Mouse (Mus musculus): ENCODE results near the gene Snx7. TPM values are rescaled to one million over a fixed set of nuclear protein-coding genes. Genes with fewer than 3 reads are reported as not detected.

The Snx7 gene
- polyA plus RNA-seq, 1 experiment from 2014 or later = 36.9 TPM

DNA sequence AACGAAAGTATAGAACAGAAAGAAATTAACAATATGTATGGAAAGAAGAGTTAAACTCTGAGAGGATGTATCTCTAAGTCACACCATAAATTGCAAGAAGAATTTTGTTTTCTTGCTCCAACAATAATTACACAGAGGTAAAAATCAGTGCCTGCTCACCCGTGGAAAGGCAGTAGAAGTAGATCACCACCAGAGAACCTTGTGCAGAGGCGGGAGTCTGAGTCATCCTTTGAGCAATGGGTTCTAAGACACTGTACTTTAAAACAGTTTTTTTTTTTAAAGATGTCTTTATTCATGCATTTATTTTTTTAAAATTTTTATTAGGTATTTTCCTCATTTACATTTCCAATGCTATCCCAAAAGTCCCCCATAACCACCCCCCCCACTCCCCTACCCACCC lies 9.7 kb downstream of the Snx7 start:
- 85% methylated on average over 3 of the region's 3 CpGs for WGBS
- H3K4me2 ChIP-seq (replicated peaks) = no peak overlapping the region
- no peaks in the 10 kb centered on the region for H3K27me3 ChIP-seq
- no peaks in the 10 kb centered on the region for H3K9me3 ChIP-seq (replicated peaks)
- ATAC-seq (ENCODE audit: insufficient number of reproducible peaks, low FRiP score, low TSS enrichment, low read depth) = no peak
- H3K4me3 ChIP-seq (replicated peaks) = no peak overlapping the region
- 0 out of 2 replicates have a peak, but pooled peaks cover 2% of the 10 kb centered on the region for H3K36me3 ChIP-seq
- H3K4me1 ChIP-seq = no peaks in the 10 kb centered on the region
- no peak overlapping the region for H3K27ac ChIP-seq (replicated peaks)
- no peak overlapping the region for H3K9ac ChIP-seq

DNA sequence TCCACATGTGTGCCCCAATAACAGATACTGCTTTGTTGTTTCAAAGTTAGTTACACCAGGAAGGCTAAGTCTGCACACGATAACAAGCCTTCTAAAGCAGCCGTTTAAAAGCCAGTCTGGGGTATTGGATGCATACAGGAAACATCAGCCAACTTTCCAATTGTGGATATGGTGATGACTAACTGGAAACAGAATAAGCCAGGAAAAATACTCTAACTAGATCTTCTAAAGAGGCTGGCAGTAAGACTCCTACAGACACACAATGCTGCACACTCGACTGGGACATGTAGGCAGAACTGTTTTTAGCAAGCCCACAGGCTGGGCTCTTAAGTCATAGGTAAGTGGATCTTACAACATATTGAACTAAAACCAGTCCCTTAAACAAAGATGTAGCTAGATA lies 15.0 kb downstream of the Snx7 start:
- Histone ChIP-seq H3K36me3 (no peaks in the 10 kb centered on the region), H3K9me3 (replicated peaks) (no peaks in the 10 kb centered on the region), H3K27me3 (no peaks in the 10 kb centered on the region), H3K9ac (no peak overlapping the region), H3K4me2 (replicated peaks) (no peak overlapping the region), H3K4me1 (no peaks in the 10 kb centered on the region), H3K27ac (replicated peaks) (no peak overlapping the region), H3K4me3 (replicated peaks) (no peak overlapping the region)
- ATAC-seq (ENCODE audit: insufficient number of reproducible peaks, low FRiP score, low TSS enrichment, low read depth) = no peak
- WGBS = 44% methylated on average over 3 of the region's 3 CpGs

DNA sequence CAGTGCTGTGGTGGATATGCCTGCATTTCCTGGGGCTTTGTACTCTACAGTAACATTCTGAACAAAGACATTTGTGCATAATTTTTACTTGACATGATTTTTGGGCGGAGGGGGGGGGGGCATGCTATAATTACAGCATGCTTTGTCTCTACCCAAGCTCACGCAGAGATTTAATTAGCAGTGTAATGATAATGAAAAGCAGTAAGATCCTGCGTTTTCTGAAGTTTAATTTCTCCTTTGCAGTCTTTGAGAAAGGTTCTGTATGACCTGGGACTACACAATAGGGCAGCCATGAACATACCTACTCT lies 16.7 kb downstream of the Snx7 start:
- no peak for ATAC-seq (ENCODE audit: insufficient number of reproducible peaks, low FRiP score, low TSS enrichment, low read depth)
- H3K9me3 ChIP-seq (replicated peaks) = no peaks in the 10 kb centered on the region
- H3K36me3 ChIP-seq = no peaks in the 10 kb centered on the region
- H3K9ac ChIP-seq = no peak overlapping the region
- no peak overlapping the region for H3K4me2 ChIP-seq (replicated peaks)
- H3K4me1 ChIP-seq = no peaks in the 10 kb centered on the region
- no peak overlapping the region for H3K4me3 ChIP-seq (replicated peaks)
- no peaks in the 10 kb centered on the region for H3K27me3 ChIP-seq
- WGBS = 78% methylated on average over 3 of the region's 3 CpGs
- no peak overlapping the region for H3K27ac ChIP-seq (replicated peaks)

DNA sequence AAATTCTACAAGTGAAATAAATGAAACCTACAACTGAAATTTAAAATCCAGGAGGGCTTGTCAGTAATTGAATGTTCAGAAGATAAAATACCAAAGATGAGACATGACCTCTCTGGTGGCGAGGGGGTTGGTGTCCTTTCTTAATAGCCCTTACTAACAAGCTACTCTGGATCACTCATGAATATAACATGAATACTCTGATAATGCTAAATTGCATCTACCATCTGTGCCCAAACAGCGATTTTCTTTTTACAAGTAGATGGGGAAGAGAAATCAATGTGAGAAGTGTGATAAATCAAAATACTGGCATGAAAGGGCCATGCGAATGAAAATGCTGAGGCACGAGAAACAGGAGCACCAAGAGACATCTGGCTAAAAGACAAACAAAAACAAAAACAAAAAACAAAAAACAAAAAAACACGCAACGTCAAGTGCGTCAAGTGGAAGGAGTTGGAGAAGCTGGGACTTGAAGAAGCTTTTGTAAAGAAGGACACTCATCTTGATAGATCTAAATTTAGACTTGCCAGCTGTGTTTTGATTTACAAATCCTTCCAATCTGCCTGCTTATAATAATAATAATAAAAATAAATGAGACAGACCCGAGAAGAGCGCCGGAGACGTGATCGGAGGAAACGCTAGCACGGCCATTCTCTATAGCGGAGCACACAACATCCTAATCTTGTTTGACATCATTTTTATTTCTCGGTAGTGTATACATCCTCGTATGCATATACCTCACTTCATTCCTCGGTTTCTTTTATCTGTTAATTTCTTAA lies 17.3 kb downstream of the Snx7 start:
- no peaks in the 10 kb centered on the region for H3K4me1 ChIP-seq
- H3K27me3 ChIP-seq = no peaks in the 10 kb centered on the region
- H3K9ac ChIP-seq = no peak overlapping the region
- ATAC-seq (ENCODE audit: insufficient number of reproducible peaks, low FRiP score, low TSS enrichment, low read depth) = no peak
- no peaks in the 10 kb centered on the region for H3K36me3 ChIP-seq
- H3K4me3 ChIP-seq (replicated peaks) = no peak overlapping the region
- H3K9me3 ChIP-seq (replicated peaks) = no peaks in the 10 kb centered on the region
- no peak overlapping the region for H3K4me2 ChIP-seq (replicated peaks)
- 88% methylated on average over 18 of the region's 18 CpGs for WGBS
- H3K27ac ChIP-seq (replicated peaks) = no peak overlapping the region

DNA sequence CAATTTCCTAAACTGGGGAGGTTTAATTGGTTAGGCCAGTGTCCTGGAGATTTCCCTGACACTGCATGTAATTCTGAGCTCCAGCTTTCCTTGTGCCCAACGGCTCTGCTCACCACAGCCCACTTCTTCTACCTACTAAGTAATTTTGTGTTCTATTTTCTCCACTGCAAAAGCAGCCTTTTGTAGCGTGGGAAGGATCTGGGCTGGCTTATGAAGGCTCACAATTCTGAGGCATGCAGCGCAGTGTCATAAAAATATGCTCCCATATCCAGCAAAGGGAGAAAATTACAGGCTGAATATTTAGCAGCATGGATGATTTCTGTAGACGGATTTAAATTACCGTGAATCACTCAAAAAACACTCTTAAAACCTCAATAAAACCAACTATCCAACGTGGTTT lies 19.9 kb downstream of the Snx7 start:
- Histone ChIP-seq H3K27ac (replicated peaks) (no peak overlapping the region), H3K9me3 (replicated peaks) (no peaks in the 10 kb centered on the region), H3K36me3 (no peaks in the 10 kb centered on the region), H3K27me3 (no peaks in the 10 kb centered on the region), H3K4me3 (replicated peaks) (no peak overlapping the region), H3K4me1 (no peaks in the 10 kb centered on the region), H3K4me2 (replicated peaks) (no peak overlapping the region), H3K9ac (no peak overlapping the region)
- no peak; the same call in 1 of the 2 replicates for ATAC-seq (ENCODE audit: insufficient number of reproducible peaks, low FRiP score, low TSS enrichment, low read depth)
- WGBS = 51% methylated on average over 6 of the region's 6 CpGs

DNA sequence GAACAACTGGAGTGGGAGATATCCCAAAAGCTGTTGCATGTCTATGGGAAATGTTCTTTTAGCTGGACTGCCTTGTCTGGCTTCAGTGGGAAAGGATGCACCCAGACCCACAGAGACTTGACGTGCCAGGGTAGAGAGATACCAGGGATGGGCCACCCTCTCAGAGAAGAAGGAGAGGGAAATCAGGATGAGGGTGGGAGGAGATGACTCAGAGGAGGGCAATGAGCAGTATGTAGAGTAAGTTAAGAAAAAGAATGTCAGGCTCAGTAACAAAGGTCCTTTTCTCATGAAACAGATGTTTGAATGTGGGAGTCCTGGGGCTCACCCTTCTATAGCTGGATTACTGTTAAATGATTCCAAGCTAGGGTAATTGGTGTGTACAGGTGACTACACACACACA lies 26.1 kb downstream of the Snx7 start:
- Histone ChIP-seq H3K27me3 (no peaks in the 10 kb centered on the region), H3K27ac (replicated peaks) (no peak overlapping the region), H3K9me3 (replicated peaks) (no peaks in the 10 kb centered on the region), H3K4me2 (replicated peaks) (no peak overlapping the region), H3K36me3 (no peaks in the 10 kb centered on the region), H3K4me3 (replicated peaks) (no peak overlapping the region), H3K4me1 (no peaks in the 10 kb centered on the region), H3K9ac (no peak overlapping the region)
- WGBS = 78% methylated on average over 1 of the region's 1 CpGs
- ATAC-seq (ENCODE audit: insufficient number of reproducible peaks, low FRiP score, low TSS enrichment, low read depth) = no peak

DNA sequence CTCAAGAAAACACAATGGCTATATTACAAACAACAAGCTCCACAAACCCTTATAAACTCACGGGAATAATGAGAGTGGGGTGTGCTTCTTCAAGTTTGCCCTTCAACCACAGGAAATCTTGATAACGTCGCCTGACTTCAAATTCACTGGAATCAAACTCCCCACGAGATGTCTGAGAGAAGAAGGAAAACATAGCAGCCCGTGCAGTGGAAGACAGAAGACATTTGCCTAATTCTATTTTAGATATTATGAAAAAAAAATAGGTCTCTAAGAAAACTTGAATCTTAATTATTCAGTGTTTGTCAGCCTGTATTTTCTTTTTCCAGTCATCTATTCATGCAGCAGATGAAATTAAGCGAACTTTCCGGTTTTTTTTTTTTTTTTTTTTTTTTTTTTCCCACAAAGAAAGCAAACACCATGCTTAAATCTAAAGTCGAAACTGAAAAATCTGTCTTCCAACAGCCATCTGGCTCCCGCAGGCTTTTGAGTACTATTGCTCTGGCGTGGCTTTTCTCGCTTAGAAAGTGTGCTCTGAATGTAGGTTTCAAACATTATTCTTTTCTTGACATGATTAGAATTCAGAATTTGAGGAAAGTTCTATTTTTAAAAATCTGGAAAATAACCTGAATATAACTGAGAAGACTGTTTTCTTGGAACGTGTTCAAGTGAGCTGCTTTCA lies 28.7 kb downstream of the Snx7 start:
- H3K4me2 ChIP-seq (replicated peaks) = no peak overlapping the region
- H3K27me3 ChIP-seq = no peaks in the 10 kb centered on the region
- no peak overlapping the region for H3K9ac ChIP-seq
- no peak for ATAC-seq (ENCODE audit: insufficient number of reproducible peaks, low FRiP score, low TSS enrichment, low read depth)
- no peaks in the 10 kb centered on the region; the same call in 1 of the 2 replicates for H3K36me3 ChIP-seq
- H3K9me3 ChIP-seq (replicated peaks) = no peaks in the 10 kb centered on the region
- no peaks in the 10 kb centered on the region for H3K4me1 ChIP-seq
- no peak overlapping the region for H3K27ac ChIP-seq (replicated peaks)
- no peak overlapping the region for H3K4me3 ChIP-seq (replicated peaks)
- WGBS = 55% methylated on average over 12 of the region's 12 CpGs

DNA sequence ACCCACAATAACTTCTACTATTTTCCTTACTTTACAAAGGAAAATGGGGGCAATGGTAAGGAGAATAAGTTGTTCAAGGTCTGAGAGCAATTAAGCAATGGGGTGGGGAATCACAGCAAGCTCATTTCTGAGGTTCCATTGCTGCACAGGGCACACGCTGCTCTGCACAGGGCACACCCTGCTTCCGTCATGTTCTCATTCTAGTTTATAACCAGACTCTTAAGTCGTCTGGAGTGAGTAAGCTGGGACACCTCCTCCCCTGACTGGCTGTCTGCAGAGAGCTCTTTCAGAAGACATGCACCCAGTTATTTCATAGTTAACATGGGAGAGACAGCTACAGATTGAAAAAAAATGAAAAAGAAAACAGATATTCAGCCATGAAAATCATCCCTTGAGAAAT lies 30.7 kb downstream of the Snx7 start:
- no peak overlapping the region for H3K4me2 ChIP-seq (replicated peaks)
- no peak overlapping the region for H3K9ac ChIP-seq
- 34% methylated on average over 3 of the region's 3 CpGs for WGBS
- H3K4me1 ChIP-seq = no peaks in the 10 kb centered on the region
- ATAC-seq (ENCODE audit: insufficient number of reproducible peaks, low FRiP score, low TSS enrichment, low read depth) = no peak
- H3K27me3 ChIP-seq = no peaks in the 10 kb centered on the region
- no peaks in the 10 kb centered on the region for H3K9me3 ChIP-seq (replicated peaks)
- H3K36me3 ChIP-seq = no peaks in the 10 kb centered on the region; the same call in 1 of the 2 replicates
- no peak overlapping the region for H3K27ac ChIP-seq (replicated peaks)
- H3K4me3 ChIP-seq (replicated peaks) = no peak overlapping the region

DNA sequence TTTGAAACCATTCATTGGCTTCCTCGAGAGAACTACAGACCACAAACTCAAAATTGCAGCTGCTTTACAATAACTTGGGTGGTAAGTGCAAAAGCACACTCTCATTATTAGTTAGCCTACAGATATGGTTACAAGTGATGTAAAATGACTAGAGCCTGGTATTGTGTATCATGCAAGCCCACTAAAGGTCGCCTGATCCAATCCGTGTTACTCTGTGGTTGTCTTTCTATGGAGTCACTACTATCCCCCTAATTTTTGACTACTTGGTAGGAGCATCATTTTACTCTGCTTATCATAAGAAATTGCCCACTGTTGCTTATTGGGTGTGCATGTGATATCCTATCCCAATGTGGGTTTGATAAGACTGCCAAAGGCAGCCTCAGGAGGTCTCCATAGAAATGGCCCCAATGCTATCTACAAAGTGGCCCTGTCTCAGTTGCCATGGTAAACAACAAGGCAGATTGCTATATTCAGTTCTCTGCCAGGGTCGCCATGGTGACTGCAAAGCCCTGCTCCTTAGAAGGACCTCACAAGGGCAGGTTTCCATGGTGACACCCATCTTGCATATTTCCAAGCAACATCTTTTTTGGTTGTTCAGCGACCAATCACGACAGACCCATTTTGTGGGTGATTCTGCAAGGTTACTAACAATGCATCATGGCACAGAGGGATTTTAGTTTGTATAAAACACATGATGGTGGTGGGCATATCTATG lies 42.1 kb downstream of the Snx7 start:
- no peak overlapping the region for H3K4me3 ChIP-seq (replicated peaks)
- no peaks in the 10 kb centered on the region for H3K36me3 ChIP-seq
- H3K9me3 ChIP-seq (replicated peaks) = no peaks in the 10 kb centered on the region
- no peaks in the 10 kb centered on the region for H3K4me1 ChIP-seq
- WGBS = 79% methylated on average over 6 of the region's 6 CpGs
- H3K27me3 ChIP-seq = no peaks in the 10 kb centered on the region
- H3K4me2 ChIP-seq (replicated peaks) = no peak overlapping the region
- H3K27ac ChIP-seq (replicated peaks) = no peak overlapping the region
- no peak overlapping the region for H3K9ac ChIP-seq
- ATAC-seq (ENCODE audit: insufficient number of reproducible peaks, low FRiP score, low TSS enrichment, low read depth) = no peak

DNA sequence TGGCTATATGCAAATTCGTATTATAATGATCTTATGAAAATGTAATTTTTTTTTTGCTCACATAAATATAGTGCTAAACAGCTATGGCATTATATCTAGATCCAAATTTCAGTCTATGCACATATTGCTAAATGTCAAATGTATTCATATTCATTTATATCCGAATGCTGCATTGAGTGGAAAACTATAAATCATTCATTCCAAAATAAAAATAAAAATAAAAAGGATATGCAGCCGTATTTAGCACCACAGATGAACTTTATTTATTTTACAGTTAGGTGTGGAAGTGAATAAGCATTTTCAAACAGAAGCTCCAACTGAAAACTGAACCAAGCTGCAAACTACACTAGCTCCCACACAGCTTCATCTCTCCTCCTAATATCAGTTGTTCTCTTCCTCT lies 45.5 kb downstream of the Snx7 start:
- 88% methylated on average over 3 of the region's 3 CpGs for WGBS
- no peak for ATAC-seq (ENCODE audit: insufficient number of reproducible peaks, low FRiP score, low TSS enrichment, low read depth)
- H3K9ac ChIP-seq = no peak overlapping the region
- no peaks in the 10 kb centered on the region for H3K36me3 ChIP-seq
- H3K9me3 ChIP-seq (replicated peaks) = no peaks in the 10 kb centered on the region
- no peaks in the 10 kb centered on the region for H3K4me1 ChIP-seq
- no peaks in the 10 kb centered on the region for H3K27me3 ChIP-seq
- H3K27ac ChIP-seq (replicated peaks) = no peak overlapping the region
- no peak overlapping the region for H3K4me2 ChIP-seq (replicated peaks)
- H3K4me3 ChIP-seq (replicated peaks) = no peak overlapping the region

DNA sequence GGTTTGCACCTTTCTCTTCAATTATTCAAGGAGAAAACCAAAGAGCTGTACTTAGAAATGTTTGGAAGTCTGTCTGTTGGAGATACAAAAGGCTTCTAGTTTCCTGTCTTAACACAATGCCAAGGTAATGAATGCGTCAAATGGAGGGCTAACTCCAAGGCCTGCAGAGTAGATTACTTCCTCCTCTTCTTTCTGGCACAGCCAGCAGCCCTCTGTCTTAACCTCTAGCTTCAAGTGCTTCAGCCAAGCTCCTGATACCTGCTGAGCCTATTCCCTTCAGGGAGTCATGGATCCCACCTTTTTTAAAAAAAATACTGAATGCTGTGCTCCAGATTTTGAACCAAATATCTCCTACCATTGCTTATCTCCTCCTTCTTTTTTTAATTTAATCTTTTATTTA lies 51.1 kb downstream of the Snx7 start:
- no peak for ATAC-seq (ENCODE audit: insufficient number of reproducible peaks, low FRiP score, low TSS enrichment, low read depth)
- WGBS = 96% methylated on average over 1 of the region's 1 CpGs
- no peak overlapping the region for H3K27ac ChIP-seq (replicated peaks)
- no peaks in the 10 kb centered on the region for H3K4me1 ChIP-seq
- H3K9ac ChIP-seq = no peak overlapping the region
- no peaks in the 10 kb centered on the region for H3K9me3 ChIP-seq (replicated peaks)
- H3K4me3 ChIP-seq (replicated peaks) = no peak overlapping the region
- no peaks in the 10 kb centered on the region for H3K27me3 ChIP-seq
- no peaks in the 10 kb centered on the region for H3K36me3 ChIP-seq
- no peak overlapping the region for H3K4me2 ChIP-seq (replicated peaks)

Measured in embryonic facial prominence, embryonic 15.5 days (tissue).